Mouse (Mus musculus) erythroblast, adult 5-6 weeks (primary cell): ENCODE data around the gene Anxa5. TPM values are rescaled to one million over a fixed set of nuclear protein-coding genes. Genes with fewer than 3 reads are reported as not detected.

ENCODE experiments used
- ATAC-seq: replicated peaks from 2 replicates; pipeline ENCODE4 v1.8.0; 2016; ENCODE audit warnings: moderate number of reproducible peaks, mild to moderate bottlenecking, moderate TSS enrichment, inconsistent platforms; ENCODE audit not compliant: poor library complexity, low FRiP score, severe bottlenecking
- total RNA-seq, 2 experiments: library from RNA; stranded (forward) in 1 of 2; stranded (reverse) in 1 of 2; fragments of 150-400 nt in 1 of 2; fragments of 200-764, 138-1000 nt in 1 of 2; gene quantifications; 2 replicates each; pipeline versions ENCODE4 v1.2.3 to v1.2.4; 2015 to 2017; ENCODE audit warnings: low replicate concordance in 2 of 2

The Anxa5 gene
- total RNA-seq, 2 experiments from 2014 or later, result 34.4 to 64.0 TPM

DNA sequence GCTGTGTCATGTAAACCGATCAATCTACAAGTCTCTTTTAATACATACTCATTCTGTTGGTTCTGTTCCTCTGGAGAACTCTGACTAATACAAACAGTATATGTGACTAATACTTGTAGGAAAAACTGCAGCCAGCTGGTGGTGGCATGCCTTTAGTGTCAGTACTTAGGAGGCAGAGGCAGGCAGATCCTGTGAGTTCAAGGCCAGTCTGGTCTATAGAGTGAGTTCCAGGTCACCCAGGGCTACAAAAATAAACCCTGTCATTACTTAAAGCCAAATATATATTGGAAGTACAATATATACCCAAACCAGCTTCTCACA is 13.9 kb upstream of the Anxa5 start:
- no peak for ATAC-seq

DNA sequence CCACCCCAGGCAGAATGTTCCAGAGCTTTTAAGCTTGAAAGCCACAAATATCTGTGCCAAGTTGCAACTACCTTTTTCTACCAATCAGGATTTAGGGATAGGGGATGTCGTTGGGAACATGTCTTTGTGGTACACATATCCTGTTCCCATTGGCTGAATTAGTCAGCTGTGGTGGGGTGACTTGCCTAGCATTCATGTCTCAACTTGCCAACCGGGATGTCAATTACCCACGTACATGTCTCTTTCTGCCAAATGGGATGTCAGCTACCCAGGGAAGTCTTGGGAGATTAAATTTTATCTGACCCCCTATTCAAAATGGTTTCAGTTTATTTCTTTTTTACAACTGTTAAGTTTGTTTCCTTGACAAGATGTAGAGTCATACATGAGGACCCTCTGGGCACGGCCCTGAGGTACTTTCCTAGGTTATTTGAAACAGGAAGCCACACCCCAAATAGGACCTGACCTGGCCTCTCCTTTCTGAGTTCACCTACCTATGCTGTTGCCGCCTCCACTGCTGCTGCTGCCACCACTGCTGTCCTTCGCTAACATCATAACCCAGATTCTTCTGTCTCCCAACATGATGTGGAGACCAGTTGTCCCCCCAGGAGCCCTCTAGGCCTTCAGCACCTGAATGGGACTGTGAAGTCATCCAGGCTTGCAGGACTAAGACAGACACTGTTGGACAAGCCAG is 13.3 kb upstream of the Anxa5 start:
- no peak for ATAC-seq

DNA sequence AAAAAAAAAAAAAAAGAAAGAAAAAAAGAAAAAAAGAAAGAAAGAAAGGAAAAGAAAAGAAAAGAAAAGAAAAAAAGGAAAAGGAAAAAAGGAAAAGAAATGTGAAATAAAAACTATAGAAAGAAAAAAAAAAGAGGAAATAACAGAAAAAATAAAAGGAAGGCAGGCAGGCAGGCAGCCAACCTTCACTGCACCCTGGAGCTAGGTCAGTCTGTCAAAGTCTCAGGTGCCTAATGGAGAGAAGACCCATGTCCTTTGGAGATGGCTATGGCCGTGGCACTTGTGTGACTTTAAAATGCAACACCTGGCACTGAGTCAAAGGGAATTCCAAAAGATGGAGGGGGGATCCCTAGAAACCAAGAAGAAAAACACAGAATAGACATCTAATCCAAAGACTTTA is 12.7 kb upstream of the Anxa5 start:
- ATAC-seq, result no peak

DNA sequence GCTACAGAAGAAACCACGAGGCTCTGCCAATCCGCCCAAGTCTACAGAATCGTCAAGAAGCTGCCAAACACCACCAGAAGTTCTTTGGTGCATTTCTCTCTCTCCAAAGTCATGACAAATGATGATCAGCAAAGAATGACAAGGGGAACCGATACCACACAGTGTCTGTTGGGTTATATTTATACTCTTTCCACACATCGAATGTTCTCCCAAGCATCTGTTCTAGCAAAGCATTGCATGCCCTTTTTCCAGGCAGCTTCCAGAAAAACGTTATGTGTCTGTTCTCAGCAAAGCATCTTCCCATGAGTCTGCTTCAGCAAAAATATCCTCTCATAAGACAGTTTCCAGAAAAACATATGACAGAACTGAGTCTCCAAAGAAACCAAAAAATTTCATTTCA is 11.2 kb upstream of the Anxa5 start:
- no peak for ATAC-seq

DNA sequence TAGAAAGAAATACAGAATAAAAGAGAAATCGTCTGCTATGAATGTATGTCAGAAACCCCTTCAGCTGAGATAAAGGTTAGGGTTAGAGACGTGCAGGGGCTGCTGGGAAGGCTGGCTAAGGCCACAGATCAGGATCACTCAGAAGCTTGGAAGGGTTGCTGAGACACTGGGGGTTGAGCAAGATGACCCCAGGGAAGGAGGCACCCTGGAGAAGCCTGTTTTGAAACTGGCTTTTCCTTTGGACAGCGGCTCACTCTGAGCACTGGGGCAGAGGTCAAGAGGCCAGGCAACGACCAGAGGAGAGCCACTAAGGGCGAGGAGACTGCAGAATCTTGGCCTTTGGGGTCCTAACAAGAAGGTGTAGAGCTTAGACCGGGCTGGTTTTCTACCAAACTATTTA is 10.5 kb upstream of the Anxa5 start:
- no peak for ATAC-seq

DNA sequence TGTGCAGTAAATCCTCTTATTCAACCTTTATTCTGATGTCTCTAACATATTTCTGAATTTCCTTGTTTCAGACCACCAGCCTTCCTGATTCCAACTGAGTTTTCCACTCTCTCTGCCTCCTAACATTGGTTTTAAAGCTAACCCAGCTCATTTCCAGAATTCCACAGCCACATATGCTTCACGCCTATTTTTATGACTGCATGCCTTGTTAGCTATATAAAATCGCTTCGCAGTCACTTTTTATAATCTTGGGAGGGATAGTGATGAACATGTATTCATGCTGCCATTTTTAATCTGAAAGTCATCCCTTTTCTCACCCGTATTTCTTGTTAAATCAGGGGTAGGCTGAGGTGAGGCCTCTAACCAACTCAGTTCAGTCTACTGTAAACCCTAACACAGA is 8.6 kb upstream of the Anxa5 start:
- no peak for ATAC-seq

DNA sequence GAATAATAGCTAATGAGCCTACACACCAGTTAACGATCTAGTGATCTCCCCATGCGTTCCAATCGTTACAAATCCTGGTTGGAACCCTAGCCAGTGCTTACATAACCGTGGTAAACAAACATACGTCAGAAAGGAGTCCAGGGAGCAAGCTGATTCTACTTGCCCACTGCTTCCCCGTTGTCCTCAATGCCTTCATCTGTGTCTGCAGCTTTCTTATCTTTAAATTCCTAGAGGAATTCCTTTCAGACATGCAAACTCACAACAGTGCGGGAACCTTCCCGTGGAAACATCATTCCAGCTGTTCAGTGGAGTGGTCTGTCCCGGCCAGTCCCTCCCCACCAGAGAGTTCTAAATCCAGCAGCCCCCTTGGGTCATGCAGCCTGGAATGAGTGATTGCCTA is 7.2 kb upstream of the Anxa5 start:
- ATAC-seq, result no peak

DNA sequence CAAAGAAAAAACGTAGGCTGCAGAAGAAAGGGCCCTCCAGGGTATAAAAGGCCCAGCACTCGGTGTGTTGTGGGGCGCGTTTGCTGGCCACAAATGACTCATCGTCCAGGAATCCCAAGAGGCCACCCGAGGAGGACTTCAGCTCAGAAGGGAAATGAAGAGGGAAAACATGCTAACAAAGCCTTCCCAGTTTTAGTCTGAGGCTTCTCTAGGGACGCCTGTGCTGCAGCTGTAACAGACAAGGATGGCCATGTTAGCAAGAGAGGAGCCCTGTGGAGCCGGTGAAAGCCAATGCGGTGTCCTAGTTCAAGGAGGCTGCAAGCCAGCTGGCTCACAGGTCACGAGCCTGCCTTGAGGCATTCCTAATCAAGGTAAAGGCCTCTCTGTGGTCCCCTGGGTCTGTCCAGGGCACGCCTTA is 6.1 kb upstream of the Anxa5 start:
- no peak for ATAC-seq

DNA sequence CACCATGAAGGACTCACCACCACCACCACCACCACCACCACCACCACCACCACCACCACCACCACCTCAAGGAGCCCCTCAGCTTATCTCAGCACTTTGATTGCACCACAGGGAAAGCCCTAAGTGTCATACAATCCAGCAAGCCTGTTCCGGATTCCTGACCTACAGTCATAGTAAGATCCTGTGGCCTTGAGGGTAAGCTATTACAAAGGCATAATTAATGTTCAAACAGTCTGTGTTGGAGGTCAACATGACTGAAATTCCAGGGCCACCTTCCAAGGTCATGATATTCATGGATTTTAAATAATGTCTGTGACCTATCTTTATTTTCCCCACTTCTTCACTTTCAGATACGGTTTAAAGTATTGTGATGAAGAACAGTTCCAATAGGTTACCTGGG is 4.8 kb upstream of the Anxa5 start:
- ATAC-seq, result no peak

DNA sequence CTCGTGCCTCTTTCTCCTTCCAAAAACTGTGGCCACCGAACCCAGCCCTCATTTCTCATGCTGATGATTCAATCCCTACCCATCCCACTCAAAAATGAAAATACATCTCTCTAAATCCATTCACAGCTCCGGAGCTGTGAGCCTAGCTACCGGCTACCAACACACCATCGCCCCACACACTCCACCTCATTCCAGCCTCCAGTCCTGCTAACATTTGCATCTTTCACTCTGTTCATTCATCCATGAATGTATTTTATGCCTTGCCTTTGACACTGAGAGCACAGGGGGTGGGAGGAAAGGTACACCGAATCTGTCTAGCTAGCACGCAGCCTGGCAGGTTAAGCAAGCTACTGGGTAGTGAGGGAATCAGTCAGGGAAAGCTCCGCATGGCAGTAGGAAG is 3.1 kb upstream of the Anxa5 start:
- ATAC-seq, result no peak

DNA sequence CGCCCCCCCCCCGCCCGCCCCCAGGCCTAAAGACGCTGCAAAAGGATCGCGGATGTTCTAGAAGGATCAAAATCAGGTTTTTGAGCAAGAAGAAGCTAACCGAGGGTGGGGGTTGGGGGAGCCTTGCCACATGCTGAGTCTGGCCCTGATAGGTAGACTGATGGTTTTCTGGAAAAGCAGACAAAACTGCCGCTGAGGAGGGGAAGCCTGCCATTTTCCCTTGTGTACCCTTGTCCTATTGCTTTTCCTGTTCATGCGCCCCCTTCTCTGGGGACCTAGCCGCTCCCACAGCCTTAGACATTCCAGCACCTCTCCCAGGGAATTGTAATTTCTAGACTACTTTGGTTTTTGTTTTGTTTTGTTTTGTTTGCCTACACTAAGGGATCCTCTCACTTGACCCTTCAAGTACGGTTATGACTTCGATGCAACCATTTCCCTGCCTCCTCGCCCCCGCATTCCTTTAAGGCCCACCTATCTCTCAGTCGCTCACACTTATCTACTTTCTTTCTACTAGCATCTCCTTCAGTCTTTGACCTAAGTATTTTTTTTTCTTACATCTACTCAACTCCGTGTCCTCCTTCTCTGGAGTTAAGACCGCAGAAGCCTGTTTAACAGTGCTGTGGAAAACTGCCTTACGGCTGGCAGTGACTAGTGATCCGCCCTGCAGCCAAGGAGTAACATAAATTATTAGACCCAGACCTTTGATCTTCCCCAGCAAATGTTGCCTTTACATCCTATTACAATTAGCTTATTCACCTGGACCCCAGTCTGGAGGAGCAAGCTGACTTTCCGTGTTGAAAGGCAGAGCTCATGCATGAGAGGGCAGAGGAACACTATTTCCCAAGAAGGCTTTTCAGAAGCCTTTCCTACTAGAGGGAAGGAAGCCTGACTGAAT is 814 bp upstream of the Anxa5 start:
- no peak for ATAC-seq

DNA sequence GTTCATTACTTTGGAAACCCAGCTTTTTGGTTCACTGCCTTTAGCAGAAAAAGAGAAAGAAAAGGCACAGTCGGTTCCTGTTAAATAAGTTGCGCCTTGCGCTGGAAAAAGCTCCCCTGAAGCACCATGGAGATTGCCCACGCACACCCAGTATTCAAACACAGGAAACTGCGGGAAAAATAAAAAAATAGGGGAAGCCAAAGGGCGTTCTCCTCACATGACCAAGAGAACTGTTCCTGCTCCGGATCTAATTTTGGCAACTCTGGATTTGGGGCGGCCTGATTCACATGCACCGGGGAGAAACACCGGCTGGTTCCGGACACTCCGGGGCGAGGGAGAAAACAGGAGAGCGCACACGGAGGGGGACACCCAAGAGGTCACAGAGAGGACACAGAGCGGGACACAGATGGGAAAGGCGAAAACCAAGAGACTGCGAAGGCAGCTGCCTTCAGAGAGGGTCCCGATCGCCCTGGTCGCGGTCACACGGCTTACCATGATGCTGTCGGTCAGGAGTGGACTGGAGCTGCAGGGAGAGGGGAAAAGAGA is 683 bp downstream of the Anxa5 start:
- ATAC-seq, result no peak

DNA sequence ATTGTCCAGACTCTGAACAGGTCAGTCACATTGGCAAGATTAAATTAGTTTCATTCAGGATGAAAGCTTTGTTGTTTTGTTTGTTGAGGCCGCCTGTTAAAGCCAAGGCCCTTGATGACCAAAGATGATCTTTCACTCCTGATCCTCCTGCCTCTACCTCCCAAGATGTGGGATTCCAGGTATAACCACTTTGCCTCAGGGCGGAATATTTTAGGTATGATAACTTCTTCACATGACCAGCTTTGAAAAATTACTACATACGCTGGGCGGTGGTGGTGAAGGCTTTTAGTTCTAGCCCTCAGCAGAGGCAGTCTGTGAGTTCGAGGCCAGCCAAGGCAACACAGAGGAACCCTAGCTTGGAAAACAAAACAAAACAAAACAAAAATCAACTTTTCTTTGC is 1.3 kb downstream of the Anxa5 start:
- ATAC-seq, result no peak

DNA sequence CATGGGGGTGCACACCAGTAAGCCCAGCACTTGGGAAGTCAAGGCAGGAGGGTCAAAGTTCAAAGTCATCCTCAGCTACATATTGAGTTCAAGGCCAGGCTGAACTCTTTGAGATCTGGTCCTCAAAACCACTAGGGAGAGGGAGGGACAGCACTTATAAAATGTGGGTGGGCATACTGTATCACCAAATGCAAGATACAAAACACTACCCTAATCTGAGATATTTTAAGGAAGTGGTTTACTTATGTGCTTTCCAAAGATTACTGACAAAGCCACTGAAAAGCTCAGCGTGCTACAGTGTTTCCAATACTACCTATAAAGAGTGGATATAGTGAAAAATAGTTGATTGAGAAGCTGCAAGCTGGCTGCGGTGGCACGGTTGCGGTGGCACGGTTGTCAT is 2.5 kb downstream of the Anxa5 start:
- no peak for ATAC-seq

DNA sequence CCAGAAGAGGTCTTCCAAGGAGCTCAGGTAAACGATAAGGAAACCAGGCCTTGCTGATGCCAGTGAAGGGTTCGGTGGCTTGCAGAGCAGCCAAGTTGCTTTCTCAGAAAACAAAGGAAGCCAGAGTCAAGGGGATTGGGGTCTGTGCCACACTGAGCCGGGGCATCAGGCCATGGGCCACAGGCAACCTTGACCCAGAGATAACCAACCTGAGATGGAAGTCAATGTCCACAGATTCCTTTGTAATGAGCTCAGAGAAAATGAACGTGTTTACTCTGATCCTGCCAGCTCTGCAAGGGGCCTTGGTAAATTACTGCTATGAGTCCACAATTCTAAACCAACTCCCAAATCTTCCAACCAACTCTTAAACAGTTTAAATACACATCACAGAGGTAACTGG is 3.8 kb downstream of the Anxa5 start:
- ATAC-seq, result no peak

DNA sequence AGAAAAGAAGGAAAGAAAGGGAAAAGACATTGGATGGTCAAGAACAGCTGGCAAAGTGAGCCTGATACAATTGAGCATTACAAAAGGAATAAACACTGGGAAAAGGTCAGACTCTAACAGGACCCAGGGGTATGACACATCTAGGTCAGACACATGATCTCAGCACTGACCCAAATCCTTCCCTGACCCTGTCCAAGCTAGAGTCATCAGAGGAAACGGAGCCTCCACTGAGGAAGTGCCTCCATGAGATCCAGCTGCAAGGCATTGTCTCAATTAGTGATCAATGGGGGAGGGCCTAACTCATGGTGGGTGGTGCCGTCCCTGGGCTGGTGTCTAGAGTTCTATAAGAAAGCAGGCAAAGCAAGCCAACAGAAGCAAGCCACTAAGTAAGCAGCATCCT is 6.8 kb downstream of the Anxa5 start:
- ATAC-seq, result no peak

DNA sequence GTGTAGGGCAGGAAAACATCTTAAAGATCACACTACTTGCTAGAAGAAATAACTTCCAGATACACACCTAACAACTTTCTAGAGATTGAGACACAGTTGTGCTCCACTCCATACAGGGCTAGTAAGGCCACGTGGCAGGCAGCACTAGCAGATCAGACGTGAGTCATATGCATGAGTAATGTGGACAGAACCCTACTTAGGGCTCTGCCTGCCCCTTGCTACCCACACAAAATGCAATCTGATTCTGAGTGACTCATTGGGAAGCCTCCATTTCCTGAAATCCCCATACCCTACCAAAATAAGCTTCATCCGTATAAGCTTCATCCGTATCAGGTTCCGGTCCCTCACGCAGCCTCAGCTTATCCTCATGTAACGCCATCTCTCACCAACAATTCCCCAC is 8.1 kb downstream of the Anxa5 start:
- ATAC-seq, result no peak

DNA sequence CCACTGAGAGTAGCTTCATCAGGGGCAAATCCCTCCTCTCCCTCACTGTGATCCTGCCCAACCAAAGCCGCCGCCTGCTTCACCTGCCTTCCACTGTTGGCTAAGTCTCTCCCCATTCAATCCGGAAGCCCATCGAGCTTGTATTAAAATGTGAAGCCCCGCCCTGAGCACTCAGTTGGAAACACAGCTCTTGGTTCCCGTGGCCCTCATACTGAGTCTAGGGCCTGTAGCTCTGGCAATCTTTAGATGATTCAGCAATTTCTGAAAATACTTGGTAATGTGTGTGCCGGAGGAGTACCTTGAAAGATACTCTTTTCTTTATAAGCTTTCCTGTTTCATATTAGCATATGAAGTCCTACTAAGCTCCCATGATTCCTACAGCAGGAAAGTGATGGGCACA is 10.2 kb downstream of the Anxa5 start:
- no peak for ATAC-seq

DNA sequence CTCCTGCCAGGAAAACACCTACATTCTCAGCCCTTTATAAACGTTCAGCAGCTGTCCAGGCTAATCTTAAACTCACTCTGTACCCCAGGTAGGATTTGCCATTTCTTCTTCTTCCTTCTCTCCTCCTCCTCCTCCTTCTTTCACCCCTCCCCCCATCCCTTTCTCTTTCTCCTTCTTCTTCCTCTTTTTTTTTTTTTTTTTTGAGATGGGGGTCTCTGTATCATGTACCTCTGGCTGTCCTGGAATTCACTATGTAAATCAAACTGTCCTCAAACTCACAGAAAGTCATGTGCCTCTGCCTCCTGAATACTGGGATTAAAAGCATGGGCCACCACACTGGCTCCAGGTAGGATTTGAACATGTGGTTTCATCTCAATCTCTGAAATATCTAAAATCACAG is 13.3 kb downstream of the Anxa5 start:
- no peak for ATAC-seq

DNA sequence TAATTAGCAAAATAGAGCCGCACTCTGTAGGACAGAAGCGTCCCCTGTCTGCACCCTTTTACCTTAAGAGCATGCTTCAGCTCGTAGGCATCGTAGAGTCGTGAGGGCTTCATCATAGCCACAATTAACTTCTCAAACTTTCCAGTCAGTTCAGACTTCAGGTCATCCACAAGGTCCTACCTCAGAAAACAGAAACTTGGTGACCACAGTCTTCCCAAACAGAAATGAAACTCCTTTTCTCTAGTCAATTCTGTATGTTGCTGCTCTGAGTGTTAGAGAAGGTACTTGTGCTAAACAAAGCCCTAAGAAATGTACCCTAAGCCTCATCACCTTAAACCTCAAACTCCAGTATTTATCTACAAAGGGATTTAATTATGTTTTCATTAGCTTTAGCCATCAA is 13.9 kb downstream of the Anxa5 start:
- no peak for ATAC-seq

DNA sequence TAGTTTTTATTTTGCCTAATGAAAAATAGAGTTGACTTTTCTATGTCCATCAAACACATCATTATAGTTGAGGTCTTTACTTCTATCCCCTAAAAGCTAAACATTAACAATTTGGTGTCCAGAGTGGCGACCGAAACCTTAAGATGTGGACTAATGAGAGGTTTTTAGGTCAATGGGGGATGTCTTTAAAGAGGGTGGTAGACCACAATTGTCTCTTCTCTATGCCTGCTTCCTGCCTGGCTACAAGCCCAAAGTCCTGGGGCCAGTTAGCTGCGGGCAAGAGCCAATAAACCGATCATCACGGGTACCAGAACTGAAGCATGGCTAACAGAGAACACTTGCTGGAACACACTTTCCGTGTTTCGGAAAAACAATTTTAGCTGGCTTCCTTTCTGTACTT is 15.0 kb downstream of the Anxa5 start:
- no peak for ATAC-seq
